Mouse (Mus musculus) heart, adult 2 months (tissue): ENCODE results near the gene Kdm1a.
A peak's percentile ranks its signal among the peaks of the same experiment; 100 is the strongest.

Experiments
- EP300 ChIP-seq: fragments of 200-500 bp; IDR thresholded peaks from 2 replicates; pipeline ENCODE4 v1.6.1; 2011; ENCODE audit warnings: low read depth, low read length, control low read depth; ENCODE audit not compliant: insufficient read depth
- POLR2A ChIP-seq: fragments of 200-500 bp; IDR thresholded peaks from 2 replicates; pipeline ENCODE4 v1.6.1; 2011; ENCODE audit warnings: mild to moderate bottlenecking, low read depth, low read length, control low read depth; ENCODE audit not compliant: insufficient read depth

GRCm38 (mm10) chr4:136631237-136631994, 28.9 kb upstream of the Kdm1a start:
- TF ChIP-seq POLR2A (no peak), EP300 (peak; percentile 69)
